Mouse (Mus musculus): Measurements from ENCODE around the gene Phgr1.

GRCm38 (mm10) chr2:118806860-118807259, 34.3 kb downstream of the Phgr1 start:
- no peak for TF ChIP-seq CTCF (IDR thresholded peaks at IDR 0.05; ENCODE audit: borderline replicate concordance, control insufficient read depth, extremely low read depth, insufficient read depth, low read length, poor library complexity)
- TF ChIP-seq POLR2A (IDR thresholded peaks at IDR 0.05; ENCODE audit: control insufficient read depth, extremely low read depth, insufficient read depth, low read length, poor library complexity), result no peak
